Mouse (Mus musculus): Measurements from ENCODE around the gene Med24.

Med24 gene

DNA sequence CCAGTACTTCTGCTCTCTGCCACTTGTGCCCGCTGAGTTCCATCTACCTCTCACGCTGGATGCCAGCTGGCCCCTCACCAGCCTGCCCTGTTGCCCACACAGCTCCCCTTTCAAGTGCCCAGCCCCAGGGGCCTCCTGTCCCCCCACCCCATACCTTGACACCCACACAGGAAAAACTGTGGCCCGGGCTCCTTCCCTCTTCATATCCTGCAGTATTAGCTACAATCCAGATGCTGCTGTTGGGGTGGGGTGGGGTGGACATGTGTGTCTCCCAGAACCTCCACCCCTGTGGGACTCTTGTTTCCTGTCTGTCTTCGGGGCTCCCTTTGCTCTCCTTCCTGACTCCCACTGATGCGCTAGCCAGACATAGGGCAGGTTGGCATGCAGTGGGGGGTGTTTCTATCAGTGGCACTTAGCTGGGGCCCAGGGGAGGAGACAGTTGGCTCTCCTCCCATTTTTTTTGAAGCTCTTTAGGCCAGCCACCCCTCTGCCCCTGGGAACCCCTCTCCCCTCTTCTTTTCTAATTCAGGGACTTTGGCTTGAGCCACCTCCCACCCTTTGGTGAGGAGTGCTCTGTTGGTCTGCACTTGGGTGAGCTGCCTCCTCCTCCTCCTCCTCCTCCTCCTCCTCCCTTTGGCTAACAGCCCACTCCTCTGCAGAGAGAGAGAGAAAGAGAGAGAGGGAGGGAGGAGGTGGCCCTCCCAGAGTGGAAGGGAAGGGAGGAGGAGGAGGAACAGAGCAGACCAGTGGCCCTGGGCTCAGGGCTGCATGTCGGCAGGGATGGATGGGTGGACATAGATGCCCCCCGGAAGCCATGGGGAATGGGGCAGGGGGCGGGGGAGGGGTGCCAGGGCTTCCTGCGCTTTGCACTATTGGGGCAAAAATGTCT, 36.4 kb upstream of the Med24 start:
- DNase-seq = no peak

DNA sequence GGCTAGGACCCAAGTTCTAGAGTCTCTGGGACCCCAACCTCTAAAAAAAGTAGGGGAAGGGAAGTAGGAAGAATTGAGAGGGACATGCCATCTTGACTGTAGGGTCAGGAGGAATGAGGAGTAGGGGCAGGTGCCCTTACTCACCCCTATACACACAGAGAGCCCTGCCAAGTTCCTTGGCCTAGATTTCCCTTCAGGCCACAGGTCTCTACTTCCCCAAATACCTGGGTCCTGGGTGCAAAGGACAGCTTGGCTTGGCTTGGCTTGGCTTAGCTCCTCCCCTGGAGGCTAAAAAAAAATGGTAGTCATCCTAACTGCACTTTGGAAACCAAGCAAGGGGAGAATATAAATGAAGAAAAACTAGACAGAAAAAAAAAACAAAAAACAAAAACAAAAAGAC, 35.5 kb upstream of the Med24 start:
- DNase-seq = no peak

DNA sequence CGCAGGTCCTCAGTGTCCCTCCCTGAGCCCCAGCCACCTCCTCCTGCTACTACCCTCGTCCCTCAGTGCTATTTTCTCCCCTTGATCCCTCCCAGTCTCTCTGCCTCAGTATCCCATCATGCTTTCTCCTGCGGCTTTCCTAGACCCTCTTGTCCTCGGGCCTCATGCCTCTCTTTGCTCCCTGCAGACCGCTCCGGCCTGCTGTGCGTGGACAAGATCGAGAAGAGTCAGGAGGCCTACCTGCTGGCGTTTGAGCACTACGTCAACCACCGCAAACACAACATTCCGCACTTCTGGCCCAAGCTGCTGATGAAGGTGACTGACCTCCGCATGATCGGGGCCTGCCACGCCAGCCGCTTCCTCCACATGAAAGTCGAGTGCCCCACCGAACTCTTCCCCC, 34.9 kb upstream of the Med24 start:
- no peak for DNase-seq

DNA sequence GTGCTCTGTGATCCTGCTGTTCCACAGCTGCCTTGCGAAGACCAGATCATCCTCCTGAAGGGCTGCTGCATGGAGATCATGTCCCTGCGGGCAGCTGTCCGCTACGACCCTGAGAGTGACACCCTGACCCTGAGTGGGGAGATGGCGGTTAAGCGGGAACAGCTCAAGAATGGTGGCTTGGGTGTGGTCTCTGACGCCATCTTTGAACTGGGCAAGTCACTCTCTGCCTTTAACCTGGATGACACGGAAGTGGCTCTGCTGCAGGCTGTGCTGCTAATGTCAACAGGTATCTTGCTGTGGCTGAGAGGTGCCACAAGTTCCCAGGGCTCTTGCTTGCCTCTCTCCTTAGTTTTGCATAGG, 34.2 kb upstream of the Med24 start:
- DNase-seq = no peak

DNA sequence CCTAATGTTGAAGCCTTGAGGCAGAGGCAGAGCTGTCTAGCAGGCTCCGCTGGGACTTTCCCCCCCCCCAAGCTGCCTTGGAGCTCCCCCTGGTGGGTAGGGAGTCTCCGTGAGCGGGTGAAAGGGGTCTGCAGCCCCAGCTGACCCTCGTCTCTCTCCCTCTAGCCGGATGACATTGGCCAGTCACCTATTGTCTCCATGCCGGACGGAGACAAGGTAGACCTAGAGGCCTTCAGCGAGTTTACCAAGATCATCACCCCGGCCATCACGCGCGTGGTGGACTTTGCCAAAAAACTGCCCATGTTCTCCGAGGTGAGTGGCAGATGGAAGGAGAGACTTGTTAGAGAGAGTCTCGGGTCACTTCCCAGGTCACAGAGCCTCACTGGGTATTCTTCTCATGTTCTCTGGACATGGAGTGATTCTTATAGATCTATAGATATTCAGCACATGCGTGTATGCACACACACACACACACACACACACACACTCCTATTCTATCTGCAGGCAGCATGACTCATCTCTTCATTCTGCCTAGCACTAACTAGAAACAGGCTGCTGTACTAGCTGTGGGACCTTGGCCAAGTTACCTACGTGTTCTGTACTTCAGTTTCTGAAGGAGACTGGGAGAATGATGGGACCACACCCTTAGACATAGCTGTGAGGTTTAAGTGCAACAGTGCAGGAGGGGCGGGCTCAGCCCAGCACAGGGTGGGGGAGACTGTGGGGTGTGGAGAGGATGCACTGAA, 33.7 kb upstream of the Med24 start:
- DNase-seq = no peak

DNA sequence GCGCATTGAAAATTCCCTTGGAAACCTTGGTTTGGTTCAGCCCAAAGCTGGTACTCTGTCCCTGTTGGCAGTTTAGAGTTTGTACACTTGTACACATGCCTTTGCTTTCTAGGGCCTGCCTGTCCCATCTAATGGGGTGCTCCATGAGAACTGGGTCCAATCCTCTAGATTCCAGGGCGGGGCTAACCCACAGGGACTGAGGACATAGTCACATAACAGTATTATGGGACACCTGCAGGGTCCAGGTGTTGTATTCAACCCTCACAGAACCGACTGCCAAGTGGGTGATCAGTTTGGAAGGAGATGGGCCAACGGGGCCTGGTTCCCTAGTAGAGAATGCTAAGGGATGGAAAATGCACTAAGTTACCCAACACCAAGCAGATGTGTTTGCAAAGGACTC, 32.7 kb upstream of the Med24 start:
- no peak for DNase-seq

DNA sequence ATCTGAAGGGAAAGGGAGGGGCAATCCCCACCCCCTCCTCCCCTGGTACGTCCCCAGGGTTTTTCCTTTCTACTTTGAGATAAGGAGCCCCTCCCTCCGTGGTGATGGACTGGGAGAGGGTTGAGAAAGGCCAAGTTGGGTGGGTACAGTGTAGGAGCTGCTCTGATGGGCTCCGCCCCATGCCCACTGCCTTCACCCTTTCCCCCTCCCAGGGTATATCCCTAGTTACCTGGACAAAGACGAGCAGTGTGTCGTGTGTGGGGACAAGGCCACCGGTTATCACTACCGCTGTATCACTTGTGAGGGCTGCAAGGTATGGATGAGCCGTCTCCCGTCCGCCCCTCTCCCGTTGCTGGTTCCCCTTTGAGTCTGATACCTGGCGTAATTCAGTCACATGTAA, 27.5 kb upstream of the Med24 start:
- DNase-seq = no peak

DNA sequence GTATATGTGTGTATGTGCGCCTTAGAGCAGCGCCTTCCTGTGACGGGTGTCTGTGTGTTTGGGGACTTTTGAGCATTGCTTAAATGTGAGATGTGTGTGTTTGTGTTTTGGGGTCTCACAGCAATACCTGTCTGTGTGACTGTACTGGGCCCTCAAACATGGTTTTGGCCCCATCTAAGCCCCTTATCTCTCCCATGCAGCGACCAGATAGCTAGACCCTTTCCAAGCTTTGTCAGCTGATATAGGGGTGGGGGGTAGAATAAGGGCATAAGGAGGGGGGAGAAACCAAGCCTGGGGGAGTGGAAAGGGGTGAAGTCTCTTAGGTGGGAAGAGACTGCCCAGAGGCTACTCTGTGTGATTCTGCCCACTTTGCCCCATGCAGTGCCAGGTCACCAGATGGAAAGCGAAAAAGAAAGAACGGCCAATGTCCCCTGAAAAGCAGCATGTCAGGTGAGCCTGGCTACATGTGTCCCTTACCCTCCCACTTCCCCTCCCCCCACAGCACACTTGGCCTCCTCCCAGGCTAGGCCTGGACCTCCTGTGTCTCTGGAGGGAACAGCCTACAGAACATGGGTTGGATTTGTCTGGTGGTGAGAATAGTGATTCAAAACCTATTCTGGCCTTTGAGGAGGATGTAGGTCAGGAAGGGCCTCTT, 26.6 kb upstream of the Med24 start:
- DNase-seq = no peak

DNA sequence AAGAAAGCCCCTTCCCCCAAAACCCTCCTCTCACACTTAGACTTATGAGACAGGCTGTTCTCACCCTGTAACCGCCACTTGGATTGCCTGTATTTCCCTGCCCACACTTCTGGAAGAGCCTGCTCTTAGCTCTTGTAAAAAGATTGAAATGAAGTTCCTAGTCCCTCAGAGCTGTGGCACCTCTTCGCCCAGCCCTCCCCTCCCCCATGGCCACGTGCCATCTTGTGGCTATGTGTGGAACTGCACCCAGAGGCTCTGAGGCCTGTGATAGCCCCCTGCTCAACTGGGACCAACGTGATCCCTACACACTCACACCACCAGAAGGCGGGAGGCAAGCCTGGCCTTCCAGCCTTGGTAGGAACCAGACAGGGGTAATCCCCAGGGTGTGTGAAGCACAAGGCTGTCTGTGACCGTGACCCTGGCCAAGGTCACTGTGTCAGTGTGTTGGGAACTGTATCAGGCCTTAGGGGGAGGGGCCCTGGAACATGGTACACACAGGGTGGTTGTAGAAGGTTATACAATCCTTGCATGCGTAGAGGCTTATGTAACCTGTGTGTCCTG, 25.5 kb upstream of the Med24 start:
- peak; percentile 77 to 82 for DNase-seq

DNA sequence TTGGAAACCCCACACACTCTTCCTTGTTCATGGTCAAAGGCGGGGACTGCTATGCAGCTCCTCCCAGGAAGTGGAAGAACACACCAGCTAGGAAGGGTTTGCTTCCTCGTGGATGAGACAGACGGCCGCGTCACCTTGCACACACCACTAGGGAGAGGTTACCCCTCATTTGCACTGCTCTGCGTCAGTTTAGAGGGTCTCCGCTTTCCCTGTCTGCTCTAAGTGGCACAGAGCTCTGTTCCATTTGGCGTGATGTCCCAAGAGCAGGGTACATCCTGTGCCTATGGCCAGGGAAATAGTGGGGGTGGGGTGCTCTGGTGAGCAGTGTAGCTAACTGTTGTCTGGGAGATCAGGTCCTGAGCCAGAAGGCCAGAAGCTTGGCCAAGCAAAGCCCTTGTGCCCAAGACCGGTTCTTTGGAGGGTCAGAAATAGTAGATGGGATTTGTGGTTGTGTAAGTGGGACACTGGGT, 25.0 kb upstream of the Med24 start:
- DNase-seq = no peak

DNA sequence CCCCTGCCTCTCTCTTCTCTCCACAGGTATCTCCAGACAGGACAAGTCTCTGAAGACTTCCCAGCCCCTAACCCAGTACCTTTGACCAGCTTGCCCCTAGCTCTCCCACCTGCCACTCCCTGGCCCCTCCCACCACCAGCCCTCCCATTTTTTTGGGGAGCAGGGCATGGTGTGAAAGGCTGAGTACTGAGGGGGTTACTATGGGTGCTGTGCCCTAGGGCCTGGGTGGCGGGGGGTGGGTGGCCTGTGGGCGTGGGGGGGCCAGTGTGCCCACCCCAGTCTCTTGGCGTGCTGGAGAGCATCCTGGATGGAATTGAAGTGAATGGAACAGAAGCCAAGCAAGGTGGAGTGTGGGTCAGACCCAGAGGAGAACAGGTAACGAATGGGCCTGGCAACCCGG, 24.0 kb upstream of the Med24 start:
- no peak for DNase-seq

DNA sequence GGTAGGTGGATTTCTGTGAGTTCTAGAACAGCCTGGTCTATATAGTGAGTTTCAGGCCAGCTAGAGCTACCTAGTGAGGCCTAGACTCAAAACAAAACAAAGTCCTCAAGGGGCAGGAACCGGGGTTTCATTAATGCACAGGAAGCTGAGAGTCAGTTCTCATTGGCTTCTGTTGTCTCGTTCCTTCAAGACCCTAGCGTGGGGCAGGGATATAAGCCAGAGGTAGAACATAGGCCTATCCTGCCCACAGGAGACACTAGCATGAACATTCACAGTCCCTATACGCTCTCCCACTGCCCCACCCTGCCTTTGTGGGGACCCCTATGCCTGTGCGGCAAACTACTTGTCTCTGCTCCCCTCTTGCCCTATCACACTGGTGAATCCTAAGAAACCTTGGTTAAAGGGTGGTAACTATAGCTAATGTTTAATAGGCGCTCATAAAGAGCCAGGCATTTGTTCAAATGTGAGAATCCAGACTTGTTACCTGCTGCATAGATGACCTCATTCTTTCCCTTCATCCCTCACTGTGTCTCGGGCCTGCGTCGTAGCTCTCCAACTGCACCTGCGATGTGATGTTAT, 23.4 kb upstream of the Med24 start:
- DNase-seq = no peak

DNA sequence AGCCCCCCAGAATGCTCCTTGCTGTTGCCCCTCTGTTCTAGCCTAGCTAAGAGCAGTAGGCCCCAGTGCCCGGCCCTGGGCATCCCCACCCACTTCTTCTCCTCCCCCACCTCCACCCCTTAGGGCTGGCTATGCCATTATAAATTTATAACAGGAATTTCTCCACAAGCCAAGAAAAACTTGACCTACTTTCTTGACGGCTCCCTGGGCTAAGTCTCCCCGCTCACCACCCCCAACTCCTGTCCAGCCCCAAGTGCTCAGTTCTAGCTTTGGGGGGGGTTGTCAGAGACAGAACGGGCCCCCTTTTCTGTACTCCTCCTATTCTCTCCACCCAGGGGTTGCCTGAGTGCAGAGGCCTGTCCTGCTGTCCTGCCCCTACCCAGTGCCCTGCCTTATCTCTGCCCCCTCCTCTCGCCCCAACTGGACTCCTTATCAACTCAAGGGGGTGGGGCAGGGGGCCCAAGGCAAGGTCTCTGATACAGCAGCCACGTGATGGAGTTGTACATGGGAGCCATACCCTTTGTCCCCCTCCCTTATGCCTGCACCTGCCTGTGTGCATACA, 22.1 kb upstream of the Med24 start:
- no peak for DNase-seq

DNA sequence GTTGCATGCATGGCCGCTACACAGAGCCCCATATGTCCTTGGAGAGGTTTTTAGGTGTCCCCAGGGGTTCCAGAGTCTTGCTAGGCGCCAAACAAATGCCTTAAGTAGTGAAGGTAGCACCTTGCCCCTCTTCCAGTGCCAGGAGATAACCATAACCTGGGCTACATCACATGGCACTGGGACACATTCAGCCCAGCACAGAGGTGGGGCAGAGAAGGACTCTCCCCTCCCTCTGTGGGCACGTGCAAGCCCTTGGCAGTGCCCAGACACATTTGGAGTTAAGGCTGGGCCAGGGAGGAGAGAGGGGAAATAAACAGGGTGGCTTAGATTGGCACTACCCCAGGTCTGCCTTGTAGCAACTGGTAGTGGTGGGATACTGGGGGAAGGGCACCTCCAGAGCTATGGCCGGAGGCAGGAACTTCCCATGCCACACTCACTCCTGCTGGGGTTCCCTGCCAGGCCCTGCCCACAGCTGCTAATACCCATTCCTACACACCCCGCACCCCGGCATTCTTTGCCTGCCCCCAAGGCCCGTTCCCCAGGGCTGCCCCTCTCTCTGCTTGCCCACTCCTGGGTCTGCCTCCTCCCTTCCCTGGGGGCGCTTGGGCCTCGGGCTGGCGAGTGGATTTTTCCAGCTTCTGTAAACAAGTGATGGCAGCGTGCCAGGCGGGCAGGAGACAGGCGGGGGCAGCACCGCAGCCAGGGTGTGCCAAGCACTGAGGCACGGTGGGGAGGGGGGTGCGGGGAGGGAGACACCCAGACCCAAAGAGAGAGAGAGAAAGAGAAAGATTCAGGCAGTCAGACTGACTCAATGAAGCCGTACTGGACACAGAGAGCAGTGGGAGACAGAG, 21.3 kb upstream of the Med24 start:
- no peak for DNase-seq

DNA sequence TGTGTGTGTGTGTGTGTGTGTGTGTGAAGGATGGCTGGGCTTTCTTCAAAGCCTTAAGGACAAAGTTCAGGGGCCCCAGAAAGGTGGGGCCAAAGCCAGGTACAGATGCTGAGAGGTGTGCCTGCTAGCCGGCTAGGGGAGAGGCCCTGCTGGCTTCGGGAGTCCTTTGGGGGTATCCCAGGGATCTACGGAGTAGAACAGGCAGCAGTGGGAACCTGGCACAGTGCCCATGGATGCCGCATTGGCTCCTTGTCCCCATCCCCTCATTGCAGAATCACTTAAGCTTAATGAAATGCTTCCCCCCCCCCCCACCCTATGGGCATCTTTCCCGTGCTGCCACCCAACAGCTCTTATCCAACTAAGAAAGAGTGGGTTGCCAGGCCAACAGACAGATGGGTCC, 20.5 kb upstream of the Med24 start:
- no peak for DNase-seq

DNA sequence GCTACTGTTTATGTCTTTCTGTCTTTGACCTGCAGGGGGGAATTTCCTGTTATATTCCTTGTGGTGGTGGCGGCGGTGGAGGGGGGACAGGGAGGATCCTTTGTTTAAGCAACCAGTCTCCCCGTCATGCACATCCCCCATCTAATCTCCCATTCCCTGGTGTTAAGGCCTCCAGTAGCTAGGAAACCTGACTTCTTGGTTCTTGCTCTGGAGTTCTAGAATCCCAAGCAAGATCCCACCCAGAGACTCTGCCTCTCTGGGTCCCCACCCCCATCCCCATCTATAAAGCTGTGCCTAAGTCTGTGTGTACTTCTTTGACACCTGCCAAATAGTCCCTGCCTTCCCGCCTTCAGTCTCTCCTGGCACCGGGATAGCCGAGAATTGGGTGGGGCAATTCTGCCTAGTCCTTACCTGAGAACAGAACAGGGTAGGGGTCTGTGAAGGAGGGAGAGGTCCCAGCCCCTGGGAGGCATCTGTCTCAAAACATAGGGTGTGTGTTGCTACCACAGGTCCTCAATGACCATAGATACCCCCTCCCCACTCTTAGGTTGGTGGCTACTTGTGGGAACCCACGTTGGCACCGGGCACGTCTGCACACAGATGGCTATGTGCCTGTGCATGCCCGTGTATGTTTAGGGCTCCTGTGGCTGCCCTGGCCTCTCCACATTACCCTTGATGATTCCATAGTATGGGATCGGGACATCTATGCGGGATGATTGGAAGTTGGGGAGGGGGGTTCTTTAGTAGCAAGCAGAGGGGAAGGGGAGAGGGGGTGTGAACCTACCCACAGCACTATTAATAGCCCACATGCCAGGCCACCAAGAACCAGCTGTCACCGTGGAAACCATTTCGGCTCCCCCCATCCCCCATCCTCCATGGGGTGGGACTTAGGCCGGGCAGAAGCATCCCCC, 19.5 kb upstream of the Med24 start:
- no peak for DNase-seq

DNA sequence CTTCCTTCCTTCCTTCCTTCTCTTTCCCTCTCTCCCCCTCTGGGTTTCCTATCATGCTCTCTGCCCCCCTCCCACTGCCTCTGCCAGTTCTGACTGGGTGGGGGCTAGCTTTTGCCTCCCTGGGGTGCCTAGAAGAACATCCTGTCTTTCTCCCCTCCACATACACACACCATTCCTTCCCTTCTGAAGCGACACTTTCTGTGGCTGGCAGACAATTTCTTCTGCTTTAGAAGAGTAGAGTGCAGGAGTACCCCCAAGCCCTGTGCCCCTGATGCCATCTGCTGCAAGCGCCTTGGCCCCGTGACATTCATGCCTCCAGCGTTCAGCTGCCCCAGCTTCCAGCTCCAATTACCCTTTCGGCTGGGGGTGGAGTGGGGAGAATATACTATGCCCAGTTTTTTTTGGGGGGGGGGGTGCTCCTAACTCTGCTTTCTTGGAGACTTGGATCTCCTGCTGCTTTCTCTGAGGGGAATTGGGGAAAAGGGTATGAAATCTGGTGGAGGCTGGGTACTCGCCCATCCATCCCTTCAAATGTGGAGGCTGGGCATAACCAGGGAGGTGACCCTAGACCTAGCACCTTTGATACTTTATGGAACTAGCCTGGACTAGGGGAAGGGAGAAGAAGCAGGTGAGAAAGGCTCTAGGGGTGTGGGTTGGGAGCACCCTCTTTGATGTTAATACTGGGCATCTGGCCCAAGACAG, 18.7 kb upstream of the Med24 start:
- peak in 1 of 2 experiments; percentile 40 for DNase-seq

DNA sequence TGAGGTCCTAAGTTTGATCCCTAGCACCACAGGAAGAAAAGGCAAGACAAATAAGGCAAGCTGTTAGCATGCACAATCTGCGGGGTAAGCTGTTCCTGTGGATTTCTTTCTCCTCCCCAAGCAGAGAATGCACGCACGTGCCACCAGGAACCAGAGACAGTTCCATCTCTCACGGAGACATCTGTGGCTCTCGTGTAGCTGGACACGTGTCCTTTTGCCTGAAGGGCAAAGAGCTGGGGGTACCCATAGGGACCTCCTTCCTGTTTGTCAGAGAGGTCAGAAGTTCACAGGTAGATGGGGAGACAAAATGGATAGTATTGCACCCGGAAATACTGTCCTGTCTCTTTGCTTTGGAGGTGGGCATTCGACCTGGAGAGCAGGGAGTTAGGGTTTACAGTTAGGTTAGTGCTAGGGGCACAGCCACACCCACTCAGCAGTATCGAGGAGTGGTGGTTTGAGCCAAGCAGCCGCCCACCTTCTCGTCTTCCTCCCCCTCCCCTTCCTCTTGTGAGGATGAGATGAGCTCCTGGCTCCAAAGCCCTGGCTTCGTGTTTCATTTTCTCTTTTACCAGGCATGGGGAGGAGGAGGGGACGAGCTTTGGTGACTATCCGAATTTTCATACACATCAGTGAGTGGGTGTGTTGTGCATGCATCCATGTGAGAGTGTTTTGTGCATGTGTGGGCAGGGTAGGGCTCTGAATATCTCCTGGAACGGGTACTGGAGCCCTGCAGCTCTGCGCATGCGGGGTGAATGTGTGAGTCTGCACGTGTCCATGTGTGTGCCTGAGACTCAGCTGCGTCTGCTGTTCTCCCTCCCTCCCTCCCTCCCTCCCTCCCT, 17.8 kb upstream of the Med24 start:
- peak; percentile 78 to 84 for DNase-seq
